Mouse (Mus musculus) kidney, embryonic 16.5 days (tissue): Measurements from ENCODE around the gene 4931429L15Rik. TPM values are rescaled to one million over a fixed set of nuclear protein-coding genes. Genes with fewer than 3 reads are reported as not detected.
A peak's percentile ranks its signal among the peaks of the same experiment; 100 is the strongest.
"Not testable (repeated sequence)": the region's sequence is repeated elsewhere in the genome, so short reads cannot be mapped to it uniquely, and the experiment has no call there.

Experiments
- ATAC-seq: fragments of 200-750 bp; cut with Nextera tagmentation; 2 replicates; pipeline ENCODE4 v1.8.0; 2017; ENCODE audit warnings: moderate TSS enrichment; ENCODE audit not compliant: low FRiP score, low TSS enrichment
- H3K27ac ChIP-seq: fragments of 300-500 bp; sonication (generic); 2 replicates; pipeline ENCODE4 v1.5.1; 2014; ENCODE audit warnings: low read length
- H3K27me3 ChIP-seq: fragments of 300-500 bp; sonication (generic); 2 replicates; pipeline ENCODE4 v1.6.1; 2014; ENCODE audit warnings: low read length, control low read depth, mixed read lengths; ENCODE audit not compliant: insufficient read depth
- H3K36me3 ChIP-seq: fragments of 300-500 bp; sonication (generic); 2 replicates; pipeline ENCODE4 v1.6.1; 2014; ENCODE audit warnings: low read length, control low read depth, mixed read lengths; ENCODE audit not compliant: insufficient read depth
- H3K4me1 ChIP-seq: fragments of 300-500 bp; sonication (generic); 2 replicates; pipeline ENCODE4 v1.6.1; 2014; ENCODE audit warnings: low read length, control low read depth, mixed read lengths; ENCODE audit not compliant: insufficient read depth
- H3K4me2 ChIP-seq: fragments of 300-500 bp; sonication (generic); replicated peaks from 2 replicates; pipeline ENCODE4 v1.6.1; 2014; ENCODE audit warnings: low read depth, low read length
- H3K4me3 ChIP-seq: fragments of 300-500 bp; sonication (generic); 2 replicates; pipeline ENCODE4 v1.5.1; 2014; ENCODE audit warnings: mild to moderate bottlenecking, low read length
- H3K9ac ChIP-seq: fragments of 300-500 bp; sonication (generic); replicated peaks from 2 replicates; pipeline ENCODE4 v1.6.1; 2014; ENCODE audit warnings: low read length
- H3K9me3 ChIP-seq: fragments of 300-500 bp; sonication (generic); 2 replicates; pipeline ENCODE4 v1.6.1; 2016; ENCODE audit warnings: low read length, control low read depth
- WGBS: fragments of 180-500 bp; shearing (Covaris S2); extraction: QIAGEN DNeasy Blood & Tissue Kit; methylation state at CpG from one replicate; pipeline ENCODE4 v1.1.7; 2014; 5-methylcytosine and 5-hydroxymethylcytosine counted together
- polyA plus RNA-seq: library from polyadenylated mRNA; unstranded; fragments of >200 nt; fragmentation: Nextera tagmentation; extraction: Ambion mirVana; gene quantifications from 2 replicates; pipeline ENCODE4 v1.2.1, GENCODE M21; 2015

The 4931429L15Rik gene
- not detected in 2 replicates for polyA plus RNA-seq

GRCm38 (mm10) chr9:46319886-46320285, at the start of gene 4931429L15Rik:
4931429L15Rik (minus strand) TSS chr9:46319986.
- ATAC-seq, H3K36me3 ChIP-seq, H3K27ac ChIP-seq, H3K4me1 ChIP-seq, H3K9ac ChIP-seq, H3K9me3 ChIP-seq, H3K4me3 ChIP-seq, H3K4me2 ChIP-seq, H3K27me3 ChIP-seq: not testable (repeated sequence)
- 72% methylated on average over 6 of the region's 6 CpGs for WGBS

GRCm38 (mm10) chr9:46362459-46362858, 42.7 kb upstream of the 4931429L15Rik start:
- no peaks in the 10 kb centered on the region for H3K36me3 ChIP-seq
- no peaks in the 10 kb centered on the region for H3K9me3 ChIP-seq
- WGBS: 58% methylated on average over 2 of the region's 2 CpGs
- no peak for ATAC-seq
- no peaks in the 10 kb centered on the region for H3K4me1 ChIP-seq
- no peaks in the 10 kb centered on the region for H3K27me3 ChIP-seq
- no peak overlapping the region for H3K4me3 ChIP-seq
- no peak overlapping the region for H3K9ac ChIP-seq
- H3K4me2 ChIP-seq: no peak overlapping the region
- H3K27ac ChIP-seq: no peak overlapping the region

DNA sequence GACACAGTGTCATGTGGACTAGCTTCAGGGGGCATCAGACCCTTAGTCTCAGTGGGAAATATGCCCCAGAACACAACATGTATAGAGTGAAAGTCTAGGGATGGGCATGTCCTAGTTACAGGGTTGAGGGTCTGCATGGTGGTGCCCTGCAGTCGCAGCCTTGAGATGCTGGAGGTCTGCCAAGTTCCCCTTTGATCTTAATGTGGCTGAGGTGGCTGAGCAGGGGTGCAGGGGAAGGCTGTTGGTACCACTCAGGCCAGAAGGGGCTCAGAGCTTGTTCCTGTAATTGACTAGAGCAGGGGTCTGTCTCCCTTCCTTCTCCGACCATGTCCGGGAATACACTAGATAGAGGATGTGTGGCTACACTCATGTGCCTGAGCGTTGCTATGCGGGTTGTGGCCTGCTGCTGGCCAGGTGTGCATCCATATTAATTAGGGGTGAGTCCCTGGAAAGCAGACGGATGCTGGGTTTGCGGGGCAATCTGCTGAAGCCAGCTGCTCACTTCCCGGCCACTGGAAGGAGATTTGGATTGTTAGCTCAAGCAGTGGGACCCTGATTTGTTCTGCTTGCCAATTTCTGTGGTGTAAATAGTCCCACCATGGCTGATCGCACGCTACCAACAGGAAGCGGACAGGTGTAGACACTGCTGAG, 41.8 kb upstream of the 4931429L15Rik start:
- Histone ChIP-seq H3K4me1 (no peaks in the 10 kb centered on the region), H3K9ac (no peak overlapping the region), H3K27ac (no peak overlapping the region), H3K4me2 (no peak overlapping the region), H3K27me3 (no peaks in the 10 kb centered on the region), H3K4me3 (no peak overlapping the region), H3K36me3 (no peaks in the 10 kb centered on the region), H3K9me3 (no peaks in the 10 kb centered on the region)
- no peak for ATAC-seq
- WGBS: 69% methylated on average over 11 of the region's 11 CpGs

- H3K27ac ChIP-seq: no peak overlapping the region
- H3K4me2 ChIP-seq: no peak overlapping the region
- no peak overlapping the region for H3K4me3 ChIP-seq
- no peaks in the 10 kb centered on the region for H3K36me3 ChIP-seq
- H3K9me3 ChIP-seq: no peaks in the 10 kb centered on the region
- peaks cover 28% of the 10 kb centered on the region for H3K27me3 ChIP-seq
- peak; percentile 46; the same call in 1 of the 2 replicates for ATAC-seq
- WGBS: 3% methylated on average over 3 of the region's 3 CpGs
- H3K4me1 ChIP-seq: no peaks in the 10 kb centered on the region
- H3K9ac ChIP-seq: no peak overlapping the region
Measured at GRCm38 (mm10) chr9:46353992-46354391, 34.2 kb upstream of the 4931429L15Rik start.

DNA sequence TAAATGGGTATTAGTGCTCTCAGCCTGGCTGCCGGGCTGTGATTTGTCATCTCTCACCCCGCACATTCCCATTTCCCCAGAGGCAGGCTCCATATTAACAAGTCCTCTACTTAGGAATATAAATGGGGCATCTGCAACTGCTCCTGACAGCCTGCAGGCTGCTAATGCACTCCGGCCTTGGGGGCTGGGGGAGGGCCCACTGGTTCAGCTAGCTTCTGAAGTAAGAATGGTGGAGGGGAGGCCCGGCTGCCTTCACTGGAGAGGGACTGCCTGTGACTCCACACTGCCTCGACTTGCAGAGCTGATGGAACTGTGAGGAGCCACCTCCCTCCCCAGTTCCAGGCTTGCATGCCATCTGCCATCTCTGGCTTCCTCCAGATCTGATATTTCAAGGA, 33.5 kb upstream of the 4931429L15Rik start:
- 29% methylated on average over 5 of the region's 5 CpGs for WGBS
- H3K9me3 ChIP-seq: no peaks in the 10 kb centered on the region
- H3K4me1 ChIP-seq: no peaks in the 10 kb centered on the region
- no peak for ATAC-seq
- H3K9ac ChIP-seq: no peak overlapping the region
- no peak overlapping the region for H3K27ac ChIP-seq
- H3K36me3 ChIP-seq: no peaks in the 10 kb centered on the region
- peaks cover 28% of the 10 kb centered on the region for H3K27me3 ChIP-seq
- H3K4me3 ChIP-seq: no peak overlapping the region
- no peak overlapping the region for H3K4me2 ChIP-seq

- Histone ChIP-seq H3K36me3 (no peaks in the 10 kb centered on the region), H3K4me3 (no peak overlapping the region), H3K27ac (no peak overlapping the region), H3K4me2 (no peak overlapping the region), H3K27me3 (peaks cover 28% of the 10 kb centered on the region), H3K9ac (no peak overlapping the region), H3K4me1 (no peaks in the 10 kb centered on the region), H3K9me3 (no peaks in the 10 kb centered on the region)
- no peak for ATAC-seq
- 53% methylated on average over 12 of the region's 12 CpGs for WGBS
Measured at GRCm38 (mm10) chr9:46352651-46353329, 33.0 kb upstream of the 4931429L15Rik start.

DNA sequence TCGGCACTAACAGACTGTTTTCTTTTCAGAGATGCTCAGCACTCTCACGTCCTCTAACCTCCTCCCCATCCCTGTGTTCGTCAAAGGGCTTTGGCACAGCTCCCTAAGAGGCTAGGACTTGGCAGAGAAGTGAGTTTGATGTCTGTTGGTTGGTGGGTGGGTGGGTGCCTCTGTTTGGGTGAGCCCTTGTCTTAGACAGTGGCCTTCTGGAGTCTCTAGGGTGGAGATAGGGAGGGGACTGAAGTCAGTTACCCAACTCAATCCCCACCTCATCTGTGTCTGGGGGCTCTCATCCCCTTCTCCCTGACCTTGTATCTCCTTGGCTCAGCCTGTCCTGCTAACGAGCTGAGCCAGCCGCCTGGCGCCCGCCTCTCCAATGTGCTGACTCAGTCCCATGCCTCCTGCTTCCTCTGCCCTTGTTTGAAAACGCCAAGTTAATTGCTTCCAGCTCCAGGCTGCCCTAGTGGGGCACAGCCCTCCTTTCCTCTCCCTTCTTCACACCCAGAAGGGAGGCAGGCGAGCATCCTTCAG, 30.7 kb upstream of the 4931429L15Rik start:
- no peak overlapping the region for H3K27ac ChIP-seq
- 36% methylated on average over 9 of the region's 9 CpGs for WGBS
- ATAC-seq: 0 out of 2 replicates have a peak, but pooled peaks have one; percentile 27
- H3K36me3 ChIP-seq: no peaks in the 10 kb centered on the region
- H3K27me3 ChIP-seq: peaks cover 28% of the 10 kb centered on the region
- no peak overlapping the region for H3K4me3 ChIP-seq
- H3K4me2 ChIP-seq: no peak overlapping the region
- no peaks in the 10 kb centered on the region for H3K4me1 ChIP-seq
- no peaks in the 10 kb centered on the region for H3K9me3 ChIP-seq
- no peak overlapping the region for H3K9ac ChIP-seq

DNA sequence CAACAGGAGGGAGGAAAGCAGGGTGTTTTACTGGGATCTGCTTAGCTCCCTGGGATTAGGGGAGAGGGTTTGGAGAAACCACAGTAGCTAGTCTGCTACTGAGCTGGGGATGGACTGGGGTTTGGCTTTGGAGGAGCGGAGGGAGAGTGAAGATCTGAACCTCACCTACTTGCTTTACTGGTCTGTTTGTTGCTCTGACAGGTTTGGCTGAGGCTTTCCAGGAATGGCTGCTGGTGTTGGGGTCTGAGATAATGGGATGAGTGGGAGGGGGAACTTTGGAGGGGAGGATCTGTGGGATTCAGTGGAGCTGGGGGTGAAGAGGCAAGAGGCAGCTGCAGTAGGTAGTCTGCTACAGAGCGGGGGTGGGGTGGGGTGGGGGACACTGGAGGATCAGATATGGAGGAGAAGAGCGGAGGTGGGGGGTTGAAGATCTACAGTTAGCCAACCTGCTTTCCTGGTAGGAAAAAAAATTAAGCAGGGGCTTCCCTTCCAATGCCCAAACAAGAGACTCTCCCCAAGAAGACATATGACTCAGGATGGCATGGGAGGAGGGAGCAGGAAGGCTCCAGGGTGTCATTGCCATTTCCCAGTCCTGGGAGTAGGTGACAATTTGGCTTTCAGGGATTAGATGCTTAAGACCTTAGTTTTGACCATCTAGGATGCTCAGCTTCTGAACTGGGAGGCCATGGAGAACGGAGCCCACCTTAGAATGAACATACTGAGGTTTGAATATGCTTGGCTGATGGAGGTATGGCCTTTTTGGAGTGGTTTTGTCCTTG, 26.3 kb upstream of the 4931429L15Rik start:
- Histone ChIP-seq H3K4me3 (no peak overlapping the region), H3K9me3 (no peaks in the 10 kb centered on the region), H3K36me3 (no peaks in the 10 kb centered on the region), H3K9ac (no peak overlapping the region), H3K4me1 (no peaks in the 10 kb centered on the region), H3K27me3 (peaks cover 6% of the 10 kb centered on the region; the same call in 1 of the 2 replicates), H3K27ac (no peak overlapping the region), H3K4me2 (no peak overlapping the region)
- WGBS: 82% methylated on average over 4 of the region's 4 CpGs
- no peak for ATAC-seq

- ATAC-seq: no peak
- WGBS: 88% methylated on average over 4 of the region's 4 CpGs
- Histone ChIP-seq H3K4me1 (no peaks in the 10 kb centered on the region), H3K9me3 (no peaks in the 10 kb centered on the region), H3K27me3 (peaks cover 6% of the 10 kb centered on the region; the same call in 1 of the 2 replicates), H3K27ac (no peak overlapping the region), H3K36me3 (no peaks in the 10 kb centered on the region), H3K9ac (no peak overlapping the region), H3K4me2 (no peak overlapping the region), H3K4me3 (no peak overlapping the region)
Measured at GRCm38 (mm10) chr9:46339051-46339652, 19.4 kb upstream of the 4931429L15Rik start.
